Mouse (Mus musculus): Measurements from ENCODE around the gene Olfr523. TPM values are rescaled to one million over a fixed set of nuclear protein-coding genes. Genes with fewer than 3 reads are reported as not detected.

Olfr523 gene
- total and polyA plus RNA-seq, 2 experiments from 2014 or later = 0.05 TPM; not detected in 1

- peak; percentile 62 for TF ChIP-seq CTCF (IDR thresholded peaks at IDR 0.05)
- Histone ChIP-seq H3K27me3 (ENCODE audit: insufficient read depth, low read length) (no peaks in the 10 kb centered on the region), H3K4me3 (ENCODE audit: low read depth, low read length) (no peak overlapping the region), H3K9me3 (ENCODE audit: low read length) (no peaks in the 10 kb centered on the region), H3K4me2 (ENCODE audit: low read depth, low read length, poor library complexity, severe bottlenecking) (no peak overlapping the region), H3K27ac (ENCODE audit: low read depth, low read length) (no peak overlapping the region), H3K36me3 (ENCODE audit: insufficient read depth, low read length) (no peaks in the 10 kb centered on the region), H3K4me1 (ENCODE audit: insufficient read depth, low read length) (no peaks in the 10 kb centered on the region), H3K9ac (replicated peaks; ENCODE audit: low read length, poor library complexity, severe bottlenecking) (no peak overlapping the region)
- 64% methylated on average over 4 of the region's 4 CpGs for WGBS
- ATAC-seq (ENCODE audit: low FRiP score) (no peak), DNase-seq (ENCODE audit: low spot score) (peak; percentile 49)
Observed at GRCm38 (mm10) chr7:140188391-140189328, 15.6 kb downstream of the Olfr523 start.

- H3K4me1 ChIP-seq (ENCODE audit: insufficient read depth, low read length) = no peaks in the 10 kb centered on the region
- no peaks in the 10 kb centered on the region for H3K27me3 ChIP-seq (ENCODE audit: insufficient read depth, low read length)
- H3K4me2 ChIP-seq (ENCODE audit: low read depth, low read length, poor library complexity, severe bottlenecking) = no peak overlapping the region
- no peak overlapping the region for H3K4me3 ChIP-seq (ENCODE audit: low read depth, low read length)
- H3K9me3 ChIP-seq (ENCODE audit: low read length) = no peaks in the 10 kb centered on the region
- ATAC-seq (ENCODE audit: low FRiP score) = no peak
- DNase-seq (ENCODE audit: low spot score) = no peak
- no peak overlapping the region for H3K9ac ChIP-seq (replicated peaks; ENCODE audit: low read length, poor library complexity, severe bottlenecking)
- TF ChIP-seq CTCF (IDR thresholded peaks at IDR 0.05) = no peak
- no peak overlapping the region for H3K27ac ChIP-seq (ENCODE audit: low read depth, low read length)
- no peaks in the 10 kb centered on the region for H3K36me3 ChIP-seq (ENCODE audit: insufficient read depth, low read length)
- 81% methylated on average over 1 of the region's 1 CpGs for WGBS
Observed at GRCm38 (mm10) chr7:140190435-140190834, 17.4 kb downstream of the Olfr523 start.

GRCm38 (mm10) chr7:140192445-140192844, 19.4 kb downstream of the Olfr523 start:
- Histone ChIP-seq H3K27me3 (ENCODE audit: insufficient read depth, low read length) (no peaks in the 10 kb centered on the region), H3K4me1 (ENCODE audit: insufficient read depth, low read length) (no peaks in the 10 kb centered on the region), H3K9ac (replicated peaks; ENCODE audit: low read length, poor library complexity, severe bottlenecking) (no peak overlapping the region), H3K36me3 (ENCODE audit: insufficient read depth, low read length) (no peaks in the 10 kb centered on the region), H3K4me3 (ENCODE audit: low read depth, low read length) (no peak overlapping the region), H3K9me3 (ENCODE audit: low read length) (no peaks in the 10 kb centered on the region), H3K27ac (ENCODE audit: low read depth, low read length) (no peak overlapping the region), H3K4me2 (ENCODE audit: low read depth, low read length, poor library complexity, severe bottlenecking) (no peak overlapping the region)
- no peak for TF ChIP-seq CTCF (IDR thresholded peaks at IDR 0.05)
- ATAC-seq (ENCODE audit: low FRiP score) (no peak), DNase-seq (ENCODE audit: low spot score) (no peak)
- WGBS = 60% methylated on average over 2 of the region's 2 CpGs

- H3K4me2 ChIP-seq (ENCODE audit: low read depth, low read length, poor library complexity, severe bottlenecking) = no peak overlapping the region
- ATAC-seq (ENCODE audit: low FRiP score) (no peak), DNase-seq (ENCODE audit: low spot score) (no peak)
- no peak overlapping the region for H3K9ac ChIP-seq (replicated peaks; ENCODE audit: low read length, poor library complexity, severe bottlenecking)
- H3K4me1 ChIP-seq (ENCODE audit: insufficient read depth, low read length) = no peaks in the 10 kb centered on the region
- no peaks in the 10 kb centered on the region for H3K27me3 ChIP-seq (ENCODE audit: insufficient read depth, low read length)
- no peak for TF ChIP-seq CTCF (IDR thresholded peaks at IDR 0.05)
- 85% methylated on average over 2 of the region's 2 CpGs for WGBS
- no peaks in the 10 kb centered on the region for H3K36me3 ChIP-seq (ENCODE audit: insufficient read depth, low read length)
- no peak overlapping the region for H3K4me3 ChIP-seq (ENCODE audit: low read depth, low read length)
- H3K27ac ChIP-seq (ENCODE audit: low read depth, low read length) = no peak overlapping the region
- no peaks in the 10 kb centered on the region for H3K9me3 ChIP-seq (ENCODE audit: low read length)
Observed at GRCm38 (mm10) chr7:140192851-140193250, 19.8 kb downstream of the Olfr523 start.

- Histone ChIP-seq H3K4me1 (ENCODE audit: insufficient read depth, low read length) (no peaks in the 10 kb centered on the region), H3K4me2 (ENCODE audit: low read depth, low read length, poor library complexity, severe bottlenecking) (no peak overlapping the region), H3K27ac (ENCODE audit: low read depth, low read length) (no peak overlapping the region), H3K9me3 (ENCODE audit: low read length) (no peaks in the 10 kb centered on the region), H3K9ac (replicated peaks; ENCODE audit: low read length, poor library complexity, severe bottlenecking) (no peak overlapping the region), H3K4me3 (ENCODE audit: low read depth, low read length) (no peak overlapping the region), H3K27me3 (ENCODE audit: insufficient read depth, low read length) (no peaks in the 10 kb centered on the region), H3K36me3 (ENCODE audit: insufficient read depth, low read length) (no peaks in the 10 kb centered on the region)
- ATAC-seq (ENCODE audit: low FRiP score) (no peak), DNase-seq (ENCODE audit: low spot score) (no peak)
- no peak for TF ChIP-seq CTCF (IDR thresholded peaks at IDR 0.05)
- WGBS = 90% methylated on average over 4 of the region's 4 CpGs
Observed at GRCm38 (mm10) chr7:140194031-140194430, 21.0 kb downstream of the Olfr523 start.

GRCm38 (mm10) chr7:140196002-140196401, 23.0 kb downstream of the Olfr523 start:
- no peaks in the 10 kb centered on the region for H3K4me1 ChIP-seq (ENCODE audit: insufficient read depth, low read length)
- no peak for TF ChIP-seq CTCF (IDR thresholded peaks at IDR 0.05)
- no peaks in the 10 kb centered on the region for H3K36me3 ChIP-seq (ENCODE audit: insufficient read depth, low read length)
- H3K4me2 ChIP-seq (ENCODE audit: low read depth, low read length, poor library complexity, severe bottlenecking) = no peak overlapping the region
- H3K27ac ChIP-seq (ENCODE audit: low read depth, low read length) = no peak overlapping the region
- no peaks in the 10 kb centered on the region for H3K9me3 ChIP-seq (ENCODE audit: low read length)
- DNase-seq (ENCODE audit: low spot score) (no peak), ATAC-seq (ENCODE audit: low FRiP score) (no peak)
- no peak overlapping the region for H3K9ac ChIP-seq (replicated peaks; ENCODE audit: low read length, poor library complexity, severe bottlenecking)
- H3K4me3 ChIP-seq (ENCODE audit: low read depth, low read length) = no peak overlapping the region
- no peaks in the 10 kb centered on the region for H3K27me3 ChIP-seq (ENCODE audit: insufficient read depth, low read length)
- 82% methylated on average over 8 of the region's 8 CpGs for WGBS
